Mouse (Mus musculus): ENCODE measurements around the gene Zfp786.
"Not testable (repeated sequence)": the region's sequence is repeated elsewhere in the genome, so short reads cannot be mapped to it uniquely, and the experiment has no call there.

The Zfp786 gene

DNA sequence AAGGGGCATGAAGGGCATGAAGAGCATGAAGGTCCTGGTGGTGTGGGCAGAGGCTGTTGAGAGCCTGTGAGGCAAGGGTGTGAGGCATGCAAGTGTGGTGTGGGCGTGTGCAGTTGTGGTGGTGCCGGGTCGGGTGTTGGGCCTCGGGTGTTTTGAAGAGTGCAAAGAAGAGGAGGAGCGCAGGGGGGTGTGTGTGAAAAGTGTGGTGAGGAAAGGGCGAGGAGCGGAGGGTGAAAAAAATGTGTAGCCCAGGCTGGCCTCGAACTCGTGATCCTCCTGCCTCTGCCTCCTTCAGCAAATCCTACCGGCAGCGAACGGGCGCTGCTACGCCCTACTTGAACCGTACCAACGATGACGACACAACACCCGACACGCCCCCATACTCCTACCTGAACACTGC lies 58.9 kb downstream of the Zfp786 start:
- not testable (repeated sequence) for DNase-seq

DNA sequence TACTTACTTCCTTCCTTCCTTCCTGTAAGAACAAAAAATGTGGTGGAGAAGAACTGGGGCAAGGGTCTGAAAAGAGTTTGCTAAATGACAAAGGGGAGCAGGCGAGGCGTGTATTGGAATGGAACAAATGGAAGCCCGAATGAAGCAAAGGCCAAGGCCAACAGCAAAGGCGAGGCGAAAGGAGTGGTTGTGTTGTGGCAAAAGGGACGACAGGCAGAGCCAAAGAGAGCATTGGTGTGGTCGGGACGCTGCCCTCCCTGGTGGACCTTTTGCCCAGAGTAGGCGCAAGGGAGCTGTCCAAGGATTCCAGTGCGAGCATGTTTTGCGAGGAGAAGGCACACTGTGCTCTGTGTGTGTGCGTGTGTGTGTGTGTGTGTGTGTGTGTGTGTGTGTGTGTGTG lies 59.6 kb downstream of the Zfp786 start:
- DNase-seq = not testable (repeated sequence)

DNA sequence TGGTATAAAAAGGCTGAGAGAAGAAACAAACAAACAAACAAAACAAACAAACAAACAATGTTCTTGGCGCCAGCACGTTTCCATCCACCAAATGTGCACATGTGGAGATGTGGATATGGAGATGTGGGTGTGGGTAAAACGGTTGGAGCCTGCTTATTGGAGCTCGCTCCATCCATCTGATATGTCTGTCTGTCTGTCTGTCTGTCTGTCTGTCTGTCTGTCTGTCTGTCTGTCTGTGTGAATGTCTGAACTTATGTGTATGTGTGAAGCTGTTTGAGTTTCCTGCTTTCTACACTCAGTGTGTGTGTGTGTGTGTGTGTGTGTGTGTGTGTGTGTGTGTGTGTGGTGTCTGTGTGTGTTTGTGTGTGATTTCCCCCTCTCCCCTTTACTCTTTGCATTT lies 60.8 kb downstream of the Zfp786 start:
- not testable (repeated sequence) for DNase-seq
